Mouse (Mus musculus) small intestine, adult 2 months (tissue): ENCODE measurements at regions not wholly inside any gene's neighbourhood (a gene's known extent, or its start where the extent isn't known, plus 50 kb on each side); places are given as distances from the start of the nearest gene placed in this dataset.

Source experiments
- CTCF ChIP-seq: fragments of 200-500 bp; IDR thresholded peaks from 2 replicates; pipeline ENCODE4 v1.5.1; 2012; ENCODE audit warnings: low read depth, mild to moderate bottlenecking, control low read depth, inconsistent platforms, low read length, moderate library complexity, mixed read lengths; ENCODE audit not compliant: insufficient replicate concordance, insufficient read length; ENCODE audit errors: extremely low read depth
- POLR2A ChIP-seq: fragments of 200-500 bp; IDR thresholded peaks from 2 replicates; pipeline ENCODE4 v1.6.1; 2012; ENCODE audit warnings: low read depth, mild to moderate bottlenecking, control low read depth, inconsistent platforms, low read length, moderate library complexity

- TF ChIP-seq CTCF = no peak
- TF ChIP-seq POLR2A = no peak
Observed at GRCm38 (mm10) chr13:5549747-5550146, 311.5 kb upstream of the Klf6 start.
